Mouse (Mus musculus) heart, postnatal 0 days (tissue): ENCODE measurements at regions not wholly inside any gene's neighbourhood (a gene's known extent, or its start where the extent isn't known, plus 50 kb on each side); places are given as distances from the start of the nearest gene placed in this dataset.

Experiments used
- ATAC-seq: fragments of 200-750 bp; cut with Nextera tagmentation; 2 replicates; pipeline ENCODE4 v1.8.0; 2017; ENCODE audit warnings: low read depth, moderate number of reproducible peaks, moderate library complexity; ENCODE audit not compliant: insufficient read depth
- DNase-seq: peaks from one replicate; pipeline ENCODE4 v3.0.0-alpha.2; 2016; ENCODE audit warnings: low spot score
- H3K27ac ChIP-seq: fragments of 300-500 bp; sonication (generic); 2 replicates; pipeline ENCODE4 v1.5.1; 2014; ENCODE audit warnings: low read depth, mild to moderate bottlenecking
- H3K27me3 ChIP-seq: fragments of 300-500 bp; sonication (generic); 2 replicates; pipeline ENCODE4 v1.6.1; 2014; ENCODE audit warnings: low read length, mixed read lengths; ENCODE audit not compliant: control insufficient read depth, insufficient read depth
- H3K36me3 ChIP-seq: fragments of 300-500 bp; sonication (generic); replicated peaks from 2 replicates; pipeline ENCODE4 v1.6.1; 2014; ENCODE audit warnings: low read length, mixed read lengths; ENCODE audit not compliant: control insufficient read depth, insufficient read depth
- H3K4me1 ChIP-seq: fragments of 300-500 bp; sonication (generic); 2 replicates; pipeline ENCODE4 v1.6.1; 2014; ENCODE audit warnings: antibody characterized with exemption; ENCODE audit not compliant: control insufficient read depth, insufficient read depth
- H3K4me2 ChIP-seq: fragments of 300-500 bp; sonication (generic); 2 replicates; pipeline ENCODE4 v1.6.1; 2014; ENCODE audit warnings: low read depth, mild to moderate bottlenecking, low read length, moderate library complexity
- H3K4me3 ChIP-seq: fragments of 300-500 bp; sonication (generic); 2 replicates; pipeline ENCODE4 v1.5.1; 2014; ENCODE audit warnings: low read depth, low read length
- H3K9ac ChIP-seq: fragments of 300-500 bp; sonication (generic); replicated peaks from 2 replicates; pipeline ENCODE4 v1.6.1; 2014; ENCODE audit warnings: low read depth, low read length, mixed read lengths
- H3K9me3 ChIP-seq: fragments of 300-500 bp; sonication (generic); replicated peaks from 2 replicates; pipeline ENCODE4 v1.6.1; 2016; ENCODE audit warnings: low read length; ENCODE audit not compliant: control insufficient read depth
- CTCF ChIP-seq: IDR thresholded peaks from 2 replicates; pipeline ENCODE4 v1.5.1; 2016; ENCODE audit warnings: antibody characterized with exemption, control low read depth, low read depth
- EP300 ChIP-seq: IDR thresholded peaks from 2 replicates; pipeline ENCODE4 v1.6.1; 2016; ENCODE audit warnings: antibody characterized with exemption, low read depth
- WGBS: fragments of 180-500 bp; shearing (Covaris S2); extraction: QIAGEN DNeasy Blood & Tissue Kit; methylation state at CpG from one replicate; pipeline ENCODE4 v1.1.7; 2014; 5-methylcytosine and 5-hydroxymethylcytosine counted together

DNA sequence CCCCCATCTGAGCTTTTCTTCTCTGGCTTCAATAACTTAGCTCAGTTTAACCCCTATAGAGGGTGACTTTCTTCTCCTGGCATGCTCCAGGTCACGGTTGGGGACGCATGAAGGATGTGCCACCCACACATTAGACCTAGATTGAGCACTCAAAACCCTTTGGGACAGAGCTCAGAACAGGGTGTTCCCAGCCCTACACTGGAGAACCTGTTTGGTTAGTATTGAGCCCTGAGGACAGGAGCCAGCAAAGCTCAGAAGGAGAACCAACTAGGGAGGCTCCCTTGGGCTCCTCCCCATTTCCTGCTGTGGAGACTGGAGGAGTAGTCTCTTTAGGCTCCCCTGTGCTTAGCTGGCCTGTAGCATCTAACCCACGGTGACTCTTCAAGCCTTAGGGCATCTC lies 59.6 kb downstream of the Gadd45g start:
- Histone ChIP-seq H3K36me3 (no peaks in the 10 kb centered on the region), H3K27ac (no peak overlapping the region), H3K4me3 (no peak overlapping the region), H3K9me3 (no peaks in the 10 kb centered on the region), H3K27me3 (no peaks in the 10 kb centered on the region), H3K4me1 (peaks cover 11% of the 10 kb centered on the region; the same call in 1 of the 2 replicates), H3K4me2 (no peak overlapping the region), H3K9ac (no peak overlapping the region)
- 86% methylated on average over 3 of the region's 3 CpGs for WGBS
- DNase-seq (no peak), ATAC-seq (no peak)
- TF ChIP-seq CTCF = no peak
- no peak for TF ChIP-seq EP300

DNA sequence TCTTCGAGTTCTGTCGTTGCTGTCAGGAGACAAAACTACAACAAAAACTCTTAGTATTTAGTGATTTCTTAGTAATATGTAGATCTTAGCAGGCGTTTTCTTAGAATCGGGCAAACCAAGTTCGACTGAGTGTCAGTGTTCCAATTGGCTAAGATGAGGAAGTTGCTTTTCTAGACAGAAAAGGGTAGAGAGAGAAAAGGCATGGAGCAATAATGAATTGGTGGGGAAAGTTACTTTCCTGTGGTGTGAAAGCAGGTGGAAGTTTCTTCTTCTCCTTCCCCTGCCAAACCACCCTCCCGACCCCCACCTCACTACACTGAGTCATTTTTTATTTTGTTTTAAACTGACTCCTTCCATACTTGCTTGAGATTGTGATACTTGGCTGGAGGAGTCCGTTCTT lies 62.0 kb downstream of the Gadd45g start:
- Histone ChIP-seq H3K27me3 (no peaks in the 10 kb centered on the region), H3K4me2 (no peak overlapping the region), H3K9ac (no peak overlapping the region), H3K4me3 (no peak overlapping the region), H3K36me3 (no peaks in the 10 kb centered on the region), H3K27ac (no peak overlapping the region), H3K4me1 (peaks cover 4% of the 10 kb centered on the region; the same call in 1 of the 2 replicates), H3K9me3 (no peaks in the 10 kb centered on the region)
- TF ChIP-seq EP300 (no peak), CTCF (no peak)
- ATAC-seq (no peak), DNase-seq (no peak)
- 71% methylated on average over 7 of the region's 7 CpGs for WGBS

DNA sequence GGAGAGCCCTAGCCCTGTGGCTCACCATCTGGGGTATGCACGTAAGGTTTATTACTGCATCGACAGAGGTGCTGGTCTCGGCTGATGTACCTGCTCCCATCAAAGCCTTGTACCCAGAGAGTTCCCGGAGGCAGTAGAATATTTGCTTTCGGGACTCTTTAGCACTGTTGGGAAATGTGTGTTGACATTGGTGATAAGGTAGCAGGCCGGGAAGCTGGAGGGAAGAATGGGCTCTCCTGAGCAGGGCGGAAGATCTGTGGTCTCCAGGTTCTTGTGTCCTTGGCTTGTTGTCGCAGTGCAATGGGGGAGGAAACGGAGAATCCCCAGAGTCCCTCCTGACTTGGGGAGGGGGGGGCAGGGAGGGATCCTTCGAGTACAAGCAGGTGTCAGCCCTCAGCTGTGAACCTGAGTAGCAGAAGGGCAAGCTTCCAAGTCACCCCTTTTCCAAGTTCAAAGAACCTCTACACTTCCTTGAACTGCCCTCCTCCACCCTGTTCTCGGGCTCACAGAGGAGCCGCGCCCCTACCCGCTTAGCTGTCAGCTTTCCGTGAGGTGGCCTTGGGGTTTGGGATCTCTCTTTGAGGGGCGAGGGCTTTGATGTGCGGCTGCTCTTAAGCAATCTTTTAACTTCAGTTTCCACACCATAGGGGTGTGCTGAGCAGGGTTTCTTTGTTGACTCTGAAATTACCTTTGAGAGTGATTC lies 65.0 kb downstream of the Gadd45g start:
- Histone ChIP-seq H3K27ac (no peak overlapping the region), H3K9ac (no peak overlapping the region), H3K4me2 (no peak overlapping the region), H3K9me3 (no peaks in the 10 kb centered on the region), H3K4me3 (no peak overlapping the region), H3K4me1 (no peaks in the 10 kb centered on the region), H3K27me3 (peaks cover 1% of the 10 kb centered on the region; the same call in 1 of the 2 replicates), H3K36me3 (no peaks in the 10 kb centered on the region)
- 32% methylated on average over 17 of the region's 17 CpGs for WGBS
- TF ChIP-seq EP300 = no peak
- ATAC-seq (no peak), DNase-seq (no peak)

DNA sequence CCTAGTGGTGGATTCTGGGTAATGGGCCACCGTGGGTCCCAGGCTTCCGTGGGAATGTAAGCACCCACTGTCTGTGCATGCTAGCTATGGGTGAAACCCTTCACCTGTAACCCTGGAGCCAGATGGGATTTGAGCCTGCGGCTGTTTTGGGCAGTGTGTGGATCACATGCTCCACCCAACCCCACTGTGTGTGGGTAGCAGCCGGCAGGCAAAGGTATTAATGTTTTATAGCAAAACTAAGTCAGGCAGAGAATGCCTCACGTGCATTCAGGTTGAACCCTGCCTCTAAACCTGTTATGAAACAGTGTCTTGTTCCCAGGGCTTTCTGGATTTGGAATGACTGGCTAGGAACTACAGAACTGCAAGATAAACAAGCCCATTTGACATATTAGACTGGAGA lies 66.0 kb downstream of the Gadd45g start:
- Histone ChIP-seq H3K4me2 (no peak overlapping the region), H3K36me3 (no peaks in the 10 kb centered on the region), H3K9ac (no peak overlapping the region), H3K27ac (no peak overlapping the region), H3K27me3 (peaks cover 9% of the 10 kb centered on the region; the same call in 1 of the 2 replicates), H3K9me3 (no peaks in the 10 kb centered on the region), H3K4me1 (no peaks in the 10 kb centered on the region), H3K4me3 (no peak overlapping the region)
- 86% methylated on average over 5 of the region's 5 CpGs for WGBS
- DNase-seq (no peak), ATAC-seq (no peak)
- no peak for TF ChIP-seq CTCF
- no peak for TF ChIP-seq EP300

DNA sequence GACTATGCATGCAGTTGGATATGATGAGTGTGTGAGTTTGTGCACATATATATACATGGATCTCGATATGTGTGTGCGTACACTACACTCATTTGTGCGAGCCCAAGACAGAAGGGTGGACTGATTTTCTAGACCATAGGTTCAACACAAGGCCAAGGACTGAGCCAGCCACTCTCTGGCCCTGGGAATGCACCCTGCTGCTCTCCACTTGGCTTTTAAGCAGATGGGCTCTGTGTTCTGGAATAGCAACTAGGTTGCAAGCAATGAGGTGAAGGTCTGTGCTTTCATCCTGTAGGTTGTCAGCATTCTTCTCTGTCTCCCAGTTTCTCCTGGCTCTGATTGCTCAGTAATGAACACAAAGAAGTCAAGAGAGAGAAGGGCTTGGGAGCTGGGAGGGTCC lies 66.5 kb downstream of the Gadd45g start:
- no peak overlapping the region for H3K27ac ChIP-seq
- ATAC-seq (no peak), DNase-seq (no peak)
- no peaks in the 10 kb centered on the region for H3K36me3 ChIP-seq
- no peak overlapping the region for H3K4me3 ChIP-seq
- TF ChIP-seq EP300 (no peak), CTCF (no peak)
- no peaks in the 10 kb centered on the region for H3K4me1 ChIP-seq
- no peak overlapping the region for H3K4me2 ChIP-seq
- H3K27me3 ChIP-seq = peaks cover 9% of the 10 kb centered on the region; the same call in 1 of the 2 replicates
- H3K9me3 ChIP-seq = no peaks in the 10 kb centered on the region
- H3K9ac ChIP-seq = no peak overlapping the region
- 98% methylated on average over 3 of the region's 3 CpGs for WGBS
